Mouse (Mus musculus) myocyte (in vitro differentiated cells): ENCODE results near the gene Dmbt1.

Experiments used
- E2F4 ChIP-seq: IDR thresholded peaks from one replicate; pipeline ENCODE4 v1.6.1; 2011; ENCODE audit warnings: mild to moderate bottlenecking, control low read depth, moderate library complexity; ENCODE audit not compliant: insufficient read depth
- MYOD1 ChIP-seq, 3 experiments: IDR thresholded peaks; one replicate each; pipeline ENCODE4 v1.6.1; 2011; ENCODE audit warnings: control low read depth in 2 of 3, low read depth in 2 of 3, mild to moderate bottlenecking in 2 of 3, moderate library complexity in 1 of 3; ENCODE audit not compliant: insufficient read length in 2 of 3, control insufficient read depth in 1 of 3
- MYOG ChIP-seq, 3 experiments: IDR thresholded peaks; one replicate each; pipeline ENCODE4 v1.6.1; 2011; ENCODE audit warnings: control low read depth in 2 of 3, low read depth in 2 of 3, mild to moderate bottlenecking in 2 of 3; ENCODE audit not compliant: insufficient read length in 2 of 3, control insufficient read depth in 1 of 3, insufficient read depth in 1 of 3
- POLR2A ChIP-seq: IDR thresholded peaks from one replicate; pipeline ENCODE4 v1.6.1; 2011; ENCODE audit warnings: low read depth, mild to moderate bottlenecking, control low read depth, moderate library complexity; ENCODE audit not compliant: insufficient read length
- POLR2AphosphoS2 ChIP-seq: IDR thresholded peaks from one replicate; pipeline ENCODE4 v1.6.1; 2011; ENCODE audit warnings: low read depth, control low read depth; ENCODE audit not compliant: insufficient read length
- REST ChIP-seq: IDR thresholded peaks from one replicate; pipeline ENCODE4 v1.6.1; 2011; ENCODE audit warnings: mild to moderate bottlenecking, control low read depth, moderate library complexity; ENCODE audit not compliant: insufficient read depth, insufficient read length
- SRF ChIP-seq: IDR thresholded peaks from one replicate; pipeline ENCODE4 v1.6.1; 2011; ENCODE audit warnings: low read depth; ENCODE audit not compliant: control insufficient read depth, insufficient read length

GRCm38 (mm10) chr7:131133181-131133580 lies 101.3 kb downstream of the Dmbt1 start:
- TF ChIP-seq POLR2AphosphoS2: no peak
- TF ChIP-seq REST: no peak
- no peak for TF ChIP-seq POLR2A
- TF ChIP-seq MYOG (IDR thresholded peaks at IDR 0.05; ENCODE audit: control insufficient read depth in 1 of 3, insufficient read depth in 1 of 3, insufficient read length in 2 of 3, low read depth in 2 of 3): no peak
- no peak for TF ChIP-seq MYOD1 (IDR thresholded peaks at IDR 0.05; ENCODE audit: control insufficient read depth in 1 of 3, insufficient read length in 2 of 3, low read depth in 2 of 3)
- TF ChIP-seq SRF: no peak
- TF ChIP-seq E2F4: no peak
